Mouse (Mus musculus): ENCODE measurements around the gene Prpf19.

Gene Prpf19

GRCm38 (mm10) chr19:10895016-10895528, at the start of gene Prpf19:
Gene Prpf19 (plus strand): TSS chr19:10895231.
- DNase-seq (ENCODE audit: low read depth) = peak; percentile 95

DNA sequence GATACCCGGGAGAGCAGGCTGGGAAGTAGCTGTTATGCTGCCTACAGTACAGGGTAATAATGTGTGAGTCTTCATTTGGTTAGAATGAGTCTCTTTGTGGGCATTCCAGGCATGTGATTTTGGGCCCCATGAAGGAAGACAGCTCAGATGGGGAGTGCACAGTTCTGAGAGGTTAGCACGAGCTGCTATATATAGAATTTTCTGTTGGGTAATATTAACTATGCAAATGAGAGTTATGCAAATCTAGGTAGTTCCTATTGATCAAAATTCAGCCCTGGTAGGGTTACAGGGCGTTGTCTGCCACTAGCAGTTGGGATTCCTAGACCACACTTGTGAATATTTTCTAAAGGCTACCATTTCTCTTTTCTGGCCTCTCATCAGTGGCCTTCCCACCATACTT, 49.6 kb upstream of the Prpf19 start:
- no peak for DNase-seq (ENCODE audit: low read depth)

- DNase-seq (ENCODE audit: low read depth) = no peak
Observed at GRCm38 (mm10) chr19:10846150-10846549, 48.9 kb upstream of the Prpf19 start.

GRCm38 (mm10) chr19:10847311-10848087, 47.5 kb upstream of the Prpf19 start:
- no peak for DNase-seq (ENCODE audit: low read depth)

- DNase-seq (ENCODE audit: low read depth) = no peak
Observed at GRCm38 (mm10) chr19:10855422-10855821, 39.6 kb upstream of the Prpf19 start.

GRCm38 (mm10) chr19:10856520-10856919, 38.5 kb upstream of the Prpf19 start:
- DNase-seq (ENCODE audit: low read depth) = no peak

GRCm38 (mm10) chr19:10860072-10860497, 34.9 kb upstream of the Prpf19 start:
- no peak for DNase-seq (ENCODE audit: low read depth)

DNA sequence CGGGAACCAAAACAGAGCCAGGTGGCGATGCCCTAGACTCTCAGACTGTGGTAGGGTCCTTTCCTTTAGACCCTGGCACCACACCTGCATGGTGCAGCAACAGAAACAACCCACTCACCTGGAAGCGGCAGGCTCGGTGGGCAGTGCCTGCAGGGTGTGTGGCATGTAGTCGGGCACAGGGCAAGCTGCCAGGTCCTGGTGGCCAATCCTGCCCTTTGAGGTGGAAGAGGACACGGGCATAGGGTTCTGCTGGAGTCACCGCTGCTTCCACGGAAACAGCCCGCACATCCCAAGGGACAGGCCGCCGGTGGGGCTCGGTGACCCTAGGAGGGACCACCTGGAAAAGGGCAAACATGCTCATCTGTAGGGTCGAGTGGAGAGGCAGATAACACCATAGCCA, 28.7 kb upstream of the Prpf19 start:
- no peak for DNase-seq (ENCODE audit: low read depth)

DNA sequence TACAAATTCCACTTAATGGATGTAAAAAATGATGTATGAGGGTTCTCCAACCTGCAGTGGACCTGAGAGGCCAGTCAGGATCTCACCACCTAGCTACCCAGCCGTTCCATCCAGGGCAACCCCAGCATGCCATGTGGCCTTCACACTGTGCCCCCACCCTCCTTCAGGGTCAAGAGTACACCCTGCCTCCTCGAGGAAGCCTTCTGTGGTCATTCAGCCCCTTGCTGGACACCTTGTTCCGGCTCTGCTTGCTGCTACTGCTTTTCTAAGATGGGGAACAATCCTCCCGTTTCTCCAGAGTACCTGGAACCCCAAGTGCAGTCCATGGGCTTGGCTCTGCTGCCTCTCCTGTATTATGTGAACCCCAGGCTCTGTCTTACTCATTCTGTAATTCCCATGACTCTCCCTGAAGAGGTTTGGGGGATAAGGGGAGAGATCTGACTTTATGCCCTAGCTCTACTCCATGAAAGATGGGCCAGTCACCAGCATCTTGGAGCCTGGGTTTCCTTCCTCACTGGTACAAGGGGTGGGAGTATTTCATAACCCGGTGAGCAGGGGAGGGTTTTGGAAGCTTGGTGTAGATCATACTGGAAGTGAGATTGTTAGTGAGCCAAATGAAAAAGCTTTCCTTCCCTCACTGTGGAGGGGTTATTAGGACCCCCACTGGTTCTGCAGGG, 26.9 kb upstream of the Prpf19 start:
- no peak for DNase-seq (ENCODE audit: low read depth)

DNA sequence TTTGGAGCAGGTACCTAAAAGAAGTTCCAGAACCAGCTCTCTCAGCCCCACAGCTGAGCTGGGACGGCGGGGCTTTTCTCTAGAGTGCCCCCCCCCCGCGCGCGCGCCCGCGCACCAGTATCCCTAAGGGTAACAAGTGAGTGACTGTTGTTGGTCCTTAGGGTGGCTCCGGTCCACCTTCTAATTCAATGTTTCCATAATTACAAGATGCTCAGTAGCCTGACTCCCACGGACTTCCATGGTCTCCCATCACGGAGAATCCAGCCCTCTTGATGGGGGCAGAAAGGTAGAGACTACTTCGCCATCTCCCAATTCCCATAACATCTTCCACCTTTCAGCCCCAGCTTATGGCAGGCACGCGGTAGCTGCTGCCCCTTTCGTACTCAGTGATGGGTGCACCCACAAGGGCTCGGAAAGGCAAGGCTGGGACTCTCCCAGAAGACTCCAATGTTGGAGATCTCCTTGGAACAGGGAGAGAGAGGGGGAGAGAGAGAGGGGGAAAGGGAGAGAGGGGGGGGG, 26.3 kb upstream of the Prpf19 start:
- no peak for DNase-seq (ENCODE audit: low read depth)

DNA sequence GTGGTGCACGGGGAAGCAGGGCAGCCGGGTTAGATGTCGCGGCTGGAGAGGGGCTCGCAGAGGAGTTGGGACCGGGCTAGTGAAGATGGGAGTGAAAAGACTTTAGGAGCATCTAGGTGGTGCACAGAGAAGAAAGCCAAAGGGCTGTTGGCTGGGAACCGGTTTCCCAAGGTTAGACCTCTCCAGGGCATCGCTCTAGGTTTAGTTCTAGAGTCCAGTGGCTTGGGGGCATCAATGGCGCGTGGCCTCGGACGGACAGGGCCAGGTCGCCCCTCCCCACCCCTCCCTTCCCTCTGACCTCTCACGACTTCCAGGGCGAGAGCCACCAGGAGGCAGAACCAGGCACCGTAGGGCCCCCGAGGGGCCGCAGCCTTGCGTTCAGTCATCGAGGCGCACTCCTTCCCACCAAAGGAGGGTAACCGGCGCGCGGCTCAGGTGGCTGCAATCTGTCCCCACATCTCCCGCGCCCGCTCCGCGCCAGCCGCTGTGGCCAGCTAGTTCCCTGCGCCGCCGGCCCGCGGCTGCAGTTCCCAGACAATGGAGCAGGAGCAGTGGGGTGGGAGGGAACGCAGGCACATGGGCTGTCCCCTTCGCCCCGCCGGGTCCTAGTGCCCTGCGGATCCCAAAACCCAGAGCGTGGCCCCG, 25.7 kb upstream of the Prpf19 start:
- DNase-seq (ENCODE audit: low read depth) = no peak

GRCm38 (mm10) chr19:10869886-10870527, 25.0 kb upstream of the Prpf19 start, which contains the start of gene Tmem132a:
Gene Tmem132a (minus strand): TSS chr19:10869940.
- DNase-seq (ENCODE audit: low read depth) = no peak

DNA sequence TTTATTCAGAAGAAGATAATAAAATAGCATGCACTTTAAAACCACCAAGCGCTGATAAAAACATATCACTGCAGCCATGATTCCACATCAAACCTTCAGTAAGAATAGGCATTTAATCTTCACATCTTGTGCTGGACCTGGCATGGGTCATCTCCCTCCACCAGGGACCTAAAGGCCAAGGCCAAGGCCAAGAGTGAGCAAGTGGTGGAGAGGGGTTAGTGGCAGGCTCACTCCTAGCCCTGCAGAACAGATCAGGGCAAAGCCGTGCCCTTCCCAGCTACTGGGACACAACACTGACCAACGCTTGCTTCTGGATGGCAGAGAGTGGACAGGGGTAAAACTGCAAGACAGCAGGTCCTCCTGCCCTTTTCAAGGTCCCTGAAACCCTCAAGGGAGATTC, 24.4 kb upstream of the Prpf19 start:
- DNase-seq (ENCODE audit: low read depth) = no peak

DNA sequence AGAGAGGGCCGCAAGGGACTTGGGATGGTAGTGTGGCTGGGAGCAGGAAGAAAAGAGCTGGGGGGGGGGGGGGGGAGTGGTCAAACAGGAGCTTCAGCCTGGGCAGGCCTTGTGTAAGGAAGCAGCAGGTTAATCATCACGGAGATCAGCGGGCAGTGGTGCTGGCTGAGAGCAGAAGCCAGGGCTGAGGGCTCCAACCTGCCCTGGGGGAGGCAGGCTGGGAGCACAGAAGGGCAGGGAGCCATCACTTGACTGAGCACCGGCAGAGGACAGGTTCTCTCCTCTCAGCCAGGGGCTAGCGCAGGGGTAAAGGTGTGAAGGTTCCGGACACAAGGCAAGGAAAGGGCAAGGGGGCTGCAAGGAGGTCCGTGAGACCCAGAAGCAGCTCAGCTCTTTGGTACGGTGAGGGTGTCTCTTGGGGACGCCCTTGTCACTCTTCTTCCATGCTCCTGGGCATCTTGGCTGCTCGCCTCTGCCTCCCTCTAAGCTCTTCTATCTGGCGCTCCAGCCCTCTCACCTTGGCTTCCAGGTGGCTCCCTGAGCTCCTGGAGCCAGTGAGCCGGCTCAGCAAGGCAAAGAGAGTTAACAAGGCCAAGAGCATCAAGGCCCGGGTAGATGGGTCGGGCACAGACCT, 23.6 kb upstream of the Prpf19 start:
- no peak for DNase-seq (ENCODE audit: low read depth)

DNA sequence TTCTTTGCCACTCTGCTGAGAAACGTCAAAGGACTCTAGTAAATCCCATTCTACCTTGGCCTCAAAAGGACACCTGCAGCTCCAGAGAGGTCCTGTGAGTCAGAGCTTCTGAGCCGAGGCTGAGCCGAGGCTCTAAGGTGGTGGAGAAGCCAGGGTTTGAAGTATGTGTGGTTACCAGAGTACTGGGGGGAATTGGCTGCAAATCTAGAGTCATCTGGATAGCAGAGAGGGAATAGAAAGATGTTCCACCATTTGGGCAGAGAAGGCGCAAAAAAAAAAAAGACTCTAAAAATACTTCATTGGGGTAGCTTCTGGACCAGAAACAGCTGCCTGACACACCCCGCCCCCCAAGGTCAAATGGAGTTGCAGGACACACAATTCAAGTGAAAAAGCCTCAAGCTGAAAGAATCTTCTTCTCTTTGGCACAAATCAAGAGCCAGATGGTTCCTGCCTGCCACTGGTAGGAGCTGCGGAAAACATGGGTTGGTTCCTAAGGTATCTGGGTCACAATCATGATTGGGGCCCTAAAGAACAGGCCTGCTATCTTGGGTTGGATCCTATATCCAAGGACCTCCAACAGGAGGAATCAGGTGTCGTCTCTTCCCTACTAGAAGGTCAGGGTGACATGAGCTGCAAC, 16.7 kb upstream of the Prpf19 start:
- no peak for DNase-seq (ENCODE audit: low read depth)

DNA sequence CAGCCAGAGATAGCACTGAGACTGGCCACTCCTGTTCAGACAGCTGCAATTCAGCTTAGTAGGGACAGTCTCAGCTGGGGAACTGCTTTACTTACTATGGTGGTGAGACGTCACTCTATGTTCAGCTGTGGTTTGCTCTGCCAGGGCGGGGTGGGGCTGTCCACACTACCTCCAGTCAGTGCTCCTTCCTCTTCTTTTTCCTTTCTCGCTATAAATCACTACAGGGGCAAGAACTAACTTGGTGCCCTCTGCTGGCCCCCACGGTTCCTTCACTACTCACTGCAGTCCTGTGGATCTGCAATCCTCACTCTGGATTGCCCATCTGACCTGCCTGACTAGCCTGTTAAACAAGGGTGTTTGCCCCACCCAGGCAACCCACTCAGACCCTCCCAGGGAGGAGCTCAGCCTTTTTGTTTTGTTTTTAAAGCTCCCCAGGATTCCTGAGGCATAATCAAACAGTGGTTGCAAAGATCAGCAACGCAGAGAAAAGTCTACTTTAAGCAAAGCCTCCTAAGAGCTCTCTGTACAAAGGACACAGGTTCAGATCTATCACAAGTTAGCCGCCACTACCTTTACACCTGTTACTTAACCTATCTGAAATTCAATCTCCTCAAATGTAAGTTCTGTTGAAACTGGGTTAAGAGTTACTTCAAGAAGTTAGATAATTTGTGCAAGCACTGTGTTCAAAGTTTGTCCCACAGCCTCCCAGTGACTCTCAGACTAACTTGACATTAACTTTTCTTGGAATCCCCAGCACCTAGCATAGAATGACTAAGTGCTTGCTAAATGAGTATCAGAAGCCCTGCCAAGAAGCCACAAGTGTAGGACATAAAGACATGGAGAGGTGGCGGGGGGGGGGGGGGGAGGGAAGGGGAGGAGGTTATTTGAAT, 14.7 kb upstream of the Prpf19 start:
- no peak for DNase-seq (ENCODE audit: low read depth)

DNA sequence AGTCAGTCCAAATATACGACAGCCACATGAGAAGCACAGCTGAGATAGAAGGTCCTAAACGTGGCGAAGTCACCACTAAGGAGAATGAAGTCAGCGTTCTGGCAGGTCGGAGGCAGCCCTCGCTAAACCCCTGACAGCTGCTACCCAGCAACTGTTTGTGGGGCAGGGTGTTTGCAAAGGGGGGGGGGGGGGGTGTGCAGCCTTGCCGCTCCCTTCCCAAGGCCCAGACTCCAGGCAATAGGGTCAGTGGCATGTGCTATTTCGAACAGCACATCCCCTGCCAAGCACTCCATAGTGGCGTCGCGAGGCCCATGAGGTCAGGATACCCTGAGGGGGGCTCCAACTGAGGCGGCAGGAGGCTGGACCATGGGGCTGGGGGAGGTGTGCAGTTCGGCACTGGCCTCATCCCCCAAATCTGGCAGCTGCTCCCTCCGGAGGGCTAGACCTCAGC, 14.0 kb upstream of the Prpf19 start:
- no peak for DNase-seq (ENCODE audit: low read depth)

GRCm38 (mm10) chr19:10881426-10882154, 13.4 kb upstream of the Prpf19 start, which contains the start of gene Tmem109:
Gene Tmem109 (minus strand): TSS chr19:10882001.
- peak; percentile 84 for DNase-seq (ENCODE audit: low read depth)

GRCm38 (mm10) chr19:10892201-10892600, 2.8 kb upstream of the Prpf19 start:
- no peak for DNase-seq (ENCODE audit: low read depth)
